Mouse (Mus musculus) MEL (cell line): ENCODE data around the gene Hnrnph3. TPM values are rescaled to one million over a fixed set of nuclear protein-coding genes. Genes with fewer than 3 reads are reported as not detected.

ENCODE experiments used
- DNase-seq: peaks from one replicate; pipeline ENCODE4 v3.0.0; 2011; ENCODE audit warnings: low read depth, low spot score
- H3K27ac ChIP-seq: 2 replicates; pipeline ENCODE4 v1.5.1; 2012; ENCODE audit warnings: low read depth, mild to moderate bottlenecking, control low read depth, low read length, moderate library complexity; ENCODE audit not compliant: control insufficient read depth
- H3K27me3 ChIP-seq, 2 experiments: fragments of 150-350 bp in 1 of 2; sonication (generic) in 1 of 2; 2 replicates each; pipeline ENCODE4 v1.6.1; 2012; ENCODE audit warnings: low read length in 2 of 2, mild to moderate bottlenecking in 2 of 2, improper control_type of control experiment in 1 of 2, moderate library complexity in 1 of 2; ENCODE audit not compliant: insufficient read depth in 2 of 2, control insufficient read depth in 1 of 2
- H3K36me3 ChIP-seq, 2 experiments: 2 replicates each; pipeline ENCODE4 v1.6.1; 2012 to 2014; ENCODE audit warnings: low read length in 2 of 2, improper control_type of control experiment in 1 of 2, inconsistent platforms in 1 of 2, mild to moderate bottlenecking in 1 of 2; ENCODE audit not compliant: insufficient read depth in 2 of 2, control insufficient read depth in 1 of 2
- H3K4me1 ChIP-seq, 2 experiments: fragments of 150-350 bp in 1 of 2; sonication (generic) in 1 of 2; 2 replicates each; pipeline ENCODE4 v1.6.1; 2012; ENCODE audit warnings: low read length in 2 of 2, improper control_type of control experiment in 1 of 2, mild to moderate bottlenecking in 1 of 2; ENCODE audit not compliant: insufficient read depth in 2 of 2, control insufficient read depth in 1 of 2
- H3K4me3 ChIP-seq, 2 experiments: fragments of 150-350 bp in 1 of 2; sonication (generic) in 1 of 2; 2 replicates each; pipeline ENCODE4 v1.5.1; 2012; ENCODE audit warnings: low read depth in 2 of 2, low read length in 2 of 2, mild to moderate bottlenecking in 2 of 2, moderate library complexity in 2 of 2, control low read depth in 1 of 2, improper control_type of control experiment in 1 of 2; ENCODE audit not compliant: control insufficient read depth in 1 of 2, insufficient read depth in 1 of 2
- H3K79me2 ChIP-seq: 2 replicates; pipeline ENCODE4 v1.6.1; 2012; ENCODE audit warnings: mild to moderate bottlenecking, low read length, moderate library complexity; ENCODE audit not compliant: control insufficient read depth, poor library complexity, insufficient read depth
- H3K9ac ChIP-seq: 2 replicates; pipeline ENCODE4 v1.6.1; 2012; ENCODE audit warnings: low read depth, mild to moderate bottlenecking, control low read depth, low read length, moderate library complexity; ENCODE audit not compliant: control insufficient read depth, poor library complexity, severe bottlenecking
- H3K9me3 ChIP-seq: fragments of 150-350 bp; sonication (generic); replicated peaks from 2 replicates; pipeline ENCODE4 v1.6.1; 2012; ENCODE audit warnings: mild to moderate bottlenecking, low read length, improper control_type of control experiment, moderate library complexity; ENCODE audit not compliant: insufficient read depth
- CHD1 ChIP-seq: IDR thresholded peaks from 2 replicates; pipeline ENCODE4 v1.6.1; 2012; ENCODE audit warnings: low read depth, mild to moderate bottlenecking, inconsistent platforms, low read length, improper control_type of control experiment
- CHD2 ChIP-seq: IDR thresholded peaks from 2 replicates; pipeline ENCODE4 v1.6.1; 2011; ENCODE audit warnings: low read length, improper control_type of control experiment
- CTCF ChIP-seq, 3 experiments: IDR thresholded peaks in 2 of 3; conservative IDR thresholded peaks in 1 of 3; 2 replicates each; pipeline ENCODE4 v1.5.1; 2011 to 2012; ENCODE audit warnings: low read length in 3 of 3, low read depth in 2 of 3, mild to moderate bottlenecking in 2 of 3, improper control_type of control experiment in 1 of 3, inconsistent platforms in 1 of 3, mixed read lengths in 1 of 3, moderate library complexity in 1 of 3; ENCODE audit not compliant: control insufficient read depth in 1 of 3, insufficient read depth in 1 of 3, poor library complexity in 1 of 3, severe bottlenecking in 1 of 3
- E2F4 ChIP-seq: IDR thresholded peaks from 2 replicates; pipeline ENCODE4 v1.6.1; 2011; ENCODE audit warnings: low read depth, low read length, improper control_type of control experiment, borderline replicate concordance
- HCFC1 ChIP-seq: IDR thresholded peaks from 2 replicates; pipeline ENCODE4 v1.6.1; 2012; ENCODE audit warnings: low read depth, mild to moderate bottlenecking, inconsistent platforms, low read length, improper control_type of control experiment, moderate library complexity
- MAX ChIP-seq: IDR thresholded peaks from 2 replicates; pipeline ENCODE4 v1.6.1; 2011; ENCODE audit warnings: low read length, improper control_type of control experiment
- MEF2A ChIP-seq: IDR thresholded peaks from 2 replicates; pipeline ENCODE4 v1.6.1; 2014; ENCODE audit warnings: low read depth, mild to moderate bottlenecking, inconsistent platforms, low read length, improper control_type of control experiment; ENCODE audit not compliant: poor library complexity, insufficient replicate concordance, severe bottlenecking; ENCODE audit errors: extremely low read depth
- MXI1 ChIP-seq: IDR thresholded peaks from 2 replicates; pipeline ENCODE4 v1.6.1; 2011; ENCODE audit warnings: mild to moderate bottlenecking, low read depth, low read length, improper control_type of control experiment
- MYB ChIP-seq: IDR thresholded peaks from 2 replicates; pipeline ENCODE4 v1.6.1; 2011; ENCODE audit warnings: mild to moderate bottlenecking, low read depth, low read length, improper control_type of control experiment
- MYC ChIP-seq: IDR thresholded peaks from 2 replicates; pipeline ENCODE4 v1.6.1; 2011; ENCODE audit warnings: low read depth, mild to moderate bottlenecking, low read length, improper control_type of control experiment, moderate library complexity
- NRF1 ChIP-seq: IDR thresholded peaks from 2 replicates; pipeline ENCODE4 v1.6.1; 2014; ENCODE audit warnings: low read depth, mild to moderate bottlenecking, inconsistent platforms, low read length, improper control_type of control experiment, moderate library complexity; ENCODE audit not compliant: poor library complexity, insufficient read depth, severe bottlenecking
- POLR2A ChIP-seq, 2 experiments: IDR thresholded peaks; 2 replicates each; pipeline ENCODE4 v1.6.1; 2011 to 2012; ENCODE audit warnings: low read length in 2 of 2, mild to moderate bottlenecking in 2 of 2, control low read depth in 1 of 2, improper control_type of control experiment in 1 of 2, low read depth in 1 of 2, moderate library complexity in 1 of 2; ENCODE audit not compliant: control insufficient read depth in 1 of 2, insufficient read depth in 1 of 2, poor library complexity in 1 of 2
- POLR2AphosphoS5 ChIP-seq: IDR thresholded peaks from 2 replicates; pipeline ENCODE4 v1.6.1; 2012; ENCODE audit warnings: low read depth, borderline replicate concordance, mild to moderate bottlenecking, inconsistent platforms, low read length, moderate library complexity, mixed read lengths
- SIN3A ChIP-seq: IDR thresholded peaks from 2 replicates; pipeline ENCODE4 v1.6.1; 2012; ENCODE audit warnings: low read length, improper control_type of control experiment, inconsistent platforms
- SMC3 ChIP-seq: IDR thresholded peaks from 2 replicates; pipeline ENCODE4 v1.6.1; 2011; ENCODE audit warnings: low read depth, low read length, improper control_type of control experiment
- TCF12 ChIP-seq: IDR thresholded peaks from 2 replicates; pipeline ENCODE4 v1.6.1; 2014; ENCODE audit warnings: low read depth, mild to moderate bottlenecking, inconsistent platforms, low read length, improper control_type of control experiment, moderate library complexity
- UBTF ChIP-seq: IDR thresholded peaks from 2 replicates; pipeline ENCODE4 v1.6.1; 2012; ENCODE audit warnings: low read depth, mild to moderate bottlenecking, inconsistent platforms, low read length, improper control_type of control experiment, moderate library complexity, borderline replicate concordance; ENCODE audit not compliant: insufficient read depth
- ZKSCAN1 ChIP-seq: IDR thresholded peaks from 2 replicates; pipeline ENCODE4 v1.6.1; 2012; ENCODE audit warnings: low read depth, mild to moderate bottlenecking, inconsistent platforms, low read length, improper control_type of control experiment, moderate library complexity
- ZNF384 ChIP-seq: IDR thresholded peaks from 2 replicates; pipeline ENCODE4 v1.6.1; 2012; ENCODE audit warnings: low read depth, mild to moderate bottlenecking, inconsistent platforms, low read length, improper control_type of control experiment
- polyA plus RNA-seq, 2 experiments: library from polyadenylated mRNA; stranded (reverse) in 1 of 2; unstranded in 1 of 2; fragments of >175 nt in 1 of 2; fragments of >200 nt in 1 of 2; gene quantifications; 2 replicates each; pipeline versions ENCODE4 v1.2.1 to v1.2.4; 2012; ENCODE audit warnings: low replicate concordance in 2 of 2, low read depth in 1 of 2; ENCODE audit not compliant: insufficient read length in 2 of 2, insufficient read depth in 1 of 2, missing spikeins in 1 of 2
- total RNA-seq: library from RNA; depleted of rRNA; stranded (reverse); fragments of 300-350 nt; gene quantifications from 2 replicates; pipeline ENCODE4 v1.2.3, GENCODE M21; 2012

The Hnrnph3 gene
- total and polyA plus RNA-seq, 3 experiments, result 11.5 to 62.4 TPM; not detected in 1

DNA sequence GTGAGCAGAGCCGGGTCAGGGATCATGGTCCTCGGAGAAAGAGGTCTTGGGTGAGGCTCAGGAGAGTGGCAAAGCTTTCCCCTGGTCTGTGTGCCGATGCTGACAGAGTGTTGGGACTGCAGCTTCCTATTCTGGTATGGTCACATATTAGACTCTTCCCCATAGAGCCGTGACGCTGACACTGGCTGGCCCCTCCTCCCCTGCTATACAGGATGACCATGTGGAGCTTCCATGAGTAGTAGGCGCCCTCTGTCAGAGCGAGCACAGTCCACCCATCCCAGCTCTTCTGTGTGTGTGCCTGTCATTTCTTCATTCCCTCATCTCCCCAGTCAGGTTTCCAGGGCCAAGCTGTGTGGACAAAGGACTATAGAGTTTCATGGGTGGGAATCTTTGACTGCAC, 39.3 kb upstream of the Hnrnph3 start:
- no peak overlapping the region for H3K9ac ChIP-seq
- no peak overlapping the region for H3K4me3 ChIP-seq
- no peaks in the 10 kb centered on the region for H3K36me3 ChIP-seq
- H3K27me3 ChIP-seq, result no peaks in the 10 kb centered on the region; a peak in 1 of 4 replicates
- H3K79me2 ChIP-seq, result no peaks in the 10 kb centered on the region
- H3K9me3 ChIP-seq, result no peaks in the 10 kb centered on the region
- no peaks in the 10 kb centered on the region; a peak in 1 of 4 replicates for H3K4me1 ChIP-seq
- no peak for TF ChIP-seq MYB
- no peak for TF ChIP-seq POLR2A (IDR thresholded peaks at IDR 0.05; ENCODE audit: control insufficient read depth in 1 of 2, insufficient read depth in 1 of 2, low read depth in 1 of 2, low read length in 2 of 2, poor library complexity in 1 of 2)
- no peak for TF ChIP-seq POLR2AphosphoS5
- TF ChIP-seq MEF2A, result no peak
- TF ChIP-seq E2F4, result no peak
- no peak for TF ChIP-seq ZKSCAN1
- TF ChIP-seq HCFC1, result no peak
- TF ChIP-seq MYC, result no peak
- no peak for TF ChIP-seq MXI1
- TF ChIP-seq TCF12, result no peak
- TF ChIP-seq MAX, result no peak
- no peak for TF ChIP-seq SMC3
- no peak for TF ChIP-seq UBTF
- no peak for TF ChIP-seq ZNF384
- TF ChIP-seq, all 39 proteins: peak for 0
- no peak overlapping the region for H3K27ac ChIP-seq
- DNase-seq, result no peak

DNA sequence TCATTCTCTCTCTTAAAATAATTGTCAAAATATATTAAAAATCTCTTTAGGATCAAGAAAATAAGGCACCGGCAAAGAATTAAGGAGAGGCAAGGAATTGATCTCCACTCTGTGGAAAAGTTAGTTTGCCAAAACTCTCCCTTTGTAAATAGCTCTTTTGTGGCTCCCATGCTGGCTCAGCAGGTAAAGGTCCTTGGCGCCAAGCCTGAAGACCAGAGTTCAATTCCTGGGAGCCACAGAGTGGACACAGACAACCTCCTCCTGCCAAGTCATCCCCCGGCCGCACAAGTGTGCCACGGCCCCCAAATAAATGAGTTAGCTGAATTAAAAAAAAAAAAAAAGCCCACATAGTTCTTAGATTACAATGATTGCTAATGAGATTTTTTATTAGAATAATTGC, 38.7 kb upstream of the Hnrnph3 start:
- Histone ChIP-seq H3K4me1 (no peaks in the 10 kb centered on the region; a peak in 1 of 4 replicates), H3K79me2 (no peaks in the 10 kb centered on the region), H3K27me3 (no peaks in the 10 kb centered on the region; a peak in 1 of 4 replicates), H3K9me3 (no peaks in the 10 kb centered on the region), H3K4me3 (no peak overlapping the region), H3K36me3 (no peaks in the 10 kb centered on the region)
- DNase-seq, result no peak
- TF ChIP-seq TCF12, result no peak
- TF ChIP-seq CHD2, result no peak
- no peak for TF ChIP-seq CTCF (IDR thresholded peaks at IDR 0.05 in 2 of 3, conservative IDR thresholded peaks at IDR 0.05 in 1 of 3; ENCODE audit: control insufficient read depth in 1 of 3, insufficient read depth in 1 of 3, low read depth in 2 of 3, low read length in 3 of 3, poor library complexity in 1 of 3, severe bottlenecking in 1 of 3)
- TF ChIP-seq E2F4, result no peak
- no peak for TF ChIP-seq CHD1
- TF ChIP-seq MAX, result no peak
- TF ChIP-seq UBTF, result no peak
- no peak for TF ChIP-seq SMC3
- TF ChIP-seq SIN3A, result no peak
- TF ChIP-seq NRF1, result no peak
- TF ChIP-seq, all 39 proteins: peak for 0
- H3K9ac ChIP-seq, result no peak overlapping the region
- no peak overlapping the region for H3K27ac ChIP-seq
